Mouse (Mus musculus): Measurements from ENCODE around the gene Mboat1.

DNA sequence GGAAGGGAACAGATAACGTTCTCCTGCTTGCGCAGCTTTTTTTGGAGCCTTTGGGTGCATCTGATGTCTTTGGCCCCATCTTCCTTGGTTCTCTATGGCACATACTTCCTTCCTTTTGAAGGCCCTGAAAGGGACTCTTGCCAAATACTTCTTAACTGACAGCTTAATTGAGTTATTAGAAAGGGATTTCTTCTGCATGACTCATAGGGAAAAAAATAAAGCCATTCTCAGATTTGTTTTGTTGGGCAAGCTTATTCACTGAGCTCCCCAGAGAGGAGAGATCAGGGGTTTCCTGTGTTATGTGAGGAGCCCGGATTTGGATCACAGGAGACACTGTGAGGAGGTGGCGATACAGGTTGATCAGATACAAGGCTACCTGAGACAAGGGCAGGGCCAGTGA, 40.4 kb upstream of the Mboat1 start:
- TF ChIP-seq EP300 (optimal IDR thresholded peaks at IDR 0.05), result no peak
- no peak for TF ChIP-seq CTCF (IDR thresholded peaks at IDR 0.05; ENCODE audit: low read depth)
